Comparison of ENCODE assay signal across 23 mouse cellular contexts in genomic region chr13:57448906-57449305, GRCm38 (mm10).
DNase-seq lines count a peak whose midpoint lies in the region; ATAC-seq lines count a peak whose summit lies in the region.
"Had no signal": no experiment of that assay in that cellular context is flagged by ENCODE, and none has a peak within 500 bp of the region (broad histone marks: within the 10 kb centered on the region; RNA-seq: fewer than 3 reads in every experiment).

No protein-coding gene starts in this region.

- peaks cover 38% of the 10 kb centered on the region for H3K4me1 ChIP-seq in forebrain, embryonic 10.5 days
- H3K4me1 ChIP-seq in forebrain, embryonic 16.5 days (replicated peaks; ENCODE audit: control insufficient read depth, insufficient read depth, low read length): peaks cover 13% of the 10 kb centered on the region
- peaks cover 37% of the 10 kb centered on the region for H3K4me1 ChIP-seq in neural tube, embryonic 13.5 days (replicated peaks)
- peaks cover 30% of the 10 kb centered on the region for H3K4me1 ChIP-seq in limb, embryonic 12.5 days (replicated peaks)
- H3K4me1 ChIP-seq: heart, embryonic 13.5 days; stomach, embryonic 15.5 days had no signal

- H3K36me3 ChIP-seq in forebrain, embryonic 10.5 days (replicated peaks): no peaks in the 10 kb centered on the region
- H3K36me3 ChIP-seq in forebrain, embryonic 16.5 days (ENCODE audit: control insufficient read depth, insufficient read depth): no peaks in the 10 kb centered on the region
- H3K36me3 ChIP-seq in neural tube, embryonic 13.5 days: no peaks in the 10 kb centered on the region
- no peaks in the 10 kb centered on the region for H3K36me3 ChIP-seq in limb, embryonic 12.5 days
- H3K36me3 ChIP-seq: heart, embryonic 13.5 days; stomach, embryonic 15.5 days had no signal

- H3K9me3 ChIP-seq in forebrain, embryonic 10.5 days: no peaks in the 10 kb centered on the region
- no peaks in the 10 kb centered on the region for H3K9me3 ChIP-seq in forebrain, embryonic 16.5 days (ENCODE audit: control insufficient read depth, low read length)
- H3K9me3 ChIP-seq in neural tube, embryonic 13.5 days: no peaks in the 10 kb centered on the region
- H3K9me3 ChIP-seq in limb, embryonic 12.5 days: no peaks in the 10 kb centered on the region
- H3K9me3 ChIP-seq: heart, embryonic 13.5 days; stomach, embryonic 15.5 days had no signal

- ATAC-seq in forebrain, embryonic 16.5 days: no peak
- ATAC-seq in neural tube, embryonic 13.5 days (ENCODE audit: low read depth): peak; percentile 36; the same call in 1 of the 2 replicates
- no peak for ATAC-seq in limb, embryonic 12.5 days (ENCODE audit: insufficient number of reproducible peaks, insufficient read depth, low FRiP score, low TSS enrichment, low read depth)
- ATAC-seq: activated CD4-positive, CD25-positive, alpha-beta regulatory T cell, adult 4 months; forebrain, postnatal 0 days had no signal

- H3K4me3 ChIP-seq in forebrain, embryonic 10.5 days: no peak overlapping the region
- no peak overlapping the region for H3K4me3 ChIP-seq in forebrain, embryonic 16.5 days (replicated peaks; ENCODE audit: low read length)
- H3K4me3 ChIP-seq in neural tube, embryonic 13.5 days: no peak overlapping the region
- H3K4me3 ChIP-seq in limb, embryonic 12.5 days (replicated peaks): no peak overlapping the region
- H3K4me3 ChIP-seq: heart, adult 2 months; heart, embryonic 13.5 days; left cerebral cortex, adult 2 months; stomach, embryonic 15.5 days had no signal

- WGBS in forebrain, embryonic 10.5 days: 81% methylated on average over 7 of the region's 7 CpGs
- 45% methylated on average over 7 of the region's 7 CpGs for WGBS in forebrain, embryonic 16.5 days
- 61% methylated on average over 7 of the region's 7 CpGs for WGBS in neural tube, embryonic 13.5 days
- WGBS in limb, embryonic 12.5 days: 67% methylated on average over 7 of the region's 7 CpGs

- H3K27me3 ChIP-seq in forebrain, embryonic 10.5 days (ENCODE audit: poor library complexity, severe bottlenecking): peaks cover 25% of the 10 kb centered on the region
- H3K27me3 ChIP-seq in forebrain, embryonic 16.5 days (replicated peaks; ENCODE audit: control insufficient read depth, insufficient read depth, low read length): no peaks in the 10 kb centered on the region
- H3K27me3 ChIP-seq in neural tube, embryonic 13.5 days: no peaks in the 10 kb centered on the region
- no peaks in the 10 kb centered on the region for H3K27me3 ChIP-seq in limb, embryonic 12.5 days
- H3K27me3 ChIP-seq: heart, embryonic 13.5 days; stomach, embryonic 15.5 days had no signal

- no peak for DNase-seq in forebrain, embryonic 10.5 days (ENCODE audit: extremely low spot score, low spot score)
- DNase-seq in neural tube, embryonic 10.5 days (ENCODE audit: extremely low spot score, low spot score): no peak
- DNase-seq in gastrocnemius, adult 8-10 months (ENCODE audit: low spot score in 2 of 2): no peak
- no peak for DNase-seq in lung, postnatal 25 days (ENCODE audit: low spot score)
- DNase-seq: adrenal gland, postnatal 10 days; cerebellum, adult 8-10 months; cerebellum, postnatal 36 days; forebrain, postnatal 0 days; gastrocnemius, postnatal 36 days; heart, adult 2 months; heart, postnatal 14 days; kidney, adult 11 months; kidney, postnatal 4 days; right cerebral cortex, adult 18-20 months; thymus, postnatal 25 days had no signal

- no peak overlapping the region for H3K9ac ChIP-seq in forebrain, embryonic 16.5 days (replicated peaks; ENCODE audit: low read depth, low read length)
- H3K9ac ChIP-seq in neural tube, embryonic 13.5 days: 0 out of 2 replicates have a peak overlapping the region, but pooled peaks have one; percentile 12
- no peak overlapping the region for H3K9ac ChIP-seq in limb, embryonic 12.5 days (replicated peaks)
- H3K9ac ChIP-seq: forebrain, postnatal 0 days; heart, embryonic 13.5 days; stomach, embryonic 15.5 days had no signal

- H3K4me2 ChIP-seq in forebrain, embryonic 16.5 days (ENCODE audit: low read length): no peak overlapping the region
- H3K4me2 ChIP-seq in neural tube, embryonic 13.5 days: no peak overlapping the region
- H3K4me2 ChIP-seq in limb, embryonic 12.5 days: no peak overlapping the region
- H3K4me2 ChIP-seq: heart, embryonic 13.5 days; stomach, embryonic 15.5 days had no signal

- peak overlapping the region; percentile 66; the same call in 1 of the 2 replicates for H3K27ac ChIP-seq in forebrain, embryonic 10.5 days
- H3K27ac ChIP-seq in forebrain, embryonic 16.5 days (ENCODE audit: low read length): no peak overlapping the region
- peak overlapping the region; percentile 77 for H3K27ac ChIP-seq in neural tube, embryonic 13.5 days (replicated peaks)
- peak overlapping the region; percentile 84; the same call in 1 of the 2 replicates for H3K27ac ChIP-seq in limb, embryonic 12.5 days
- H3K27ac ChIP-seq: heart, adult 2 months; heart, embryonic 13.5 days; macrophage; stomach, embryonic 15.5 days had no signal
